Mouse (Mus musculus): ENCODE data around the gene Smtn. TPM values are rescaled to one million over a fixed set of nuclear protein-coding genes. Genes with fewer than 3 reads are reported as not detected.

Smtn gene
- polyA plus RNA-seq, 1 experiment from 2014 or later = 37.4 TPM

DNA sequence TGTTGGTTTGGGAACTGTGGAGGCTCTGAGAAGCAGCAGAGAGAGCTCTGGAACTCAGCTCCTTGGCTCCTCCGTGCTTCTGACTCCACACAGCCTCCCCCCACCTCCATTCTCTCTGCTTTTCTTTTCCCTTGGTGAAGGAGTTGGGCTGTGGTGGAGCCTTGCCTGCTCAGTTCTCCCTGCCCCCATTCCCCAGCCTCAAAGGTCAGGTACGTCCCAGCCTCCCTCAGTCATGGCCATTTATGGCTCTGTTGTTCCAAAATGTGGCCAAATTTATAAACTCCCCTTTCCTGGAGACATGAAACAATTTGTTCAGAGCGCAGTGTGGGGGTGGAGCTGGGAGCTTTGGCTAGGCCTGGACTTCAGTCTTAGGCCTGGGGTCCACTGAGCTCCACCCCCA is 34.8 kb upstream of the Smtn start:
- Histone ChIP-seq H3K4me1 (ENCODE audit: control insufficient read depth, insufficient read depth, low read length) (0 out of 2 replicates have a peak, but pooled peaks cover 3% of the 10 kb centered on the region), H3K27me3 (ENCODE audit: control insufficient read depth, insufficient read depth, low read length) (no peaks in the 10 kb centered on the region), H3K4me3 (ENCODE audit: low read depth, low read length) (no peak overlapping the region), H3K36me3 (ENCODE audit: control insufficient read depth, insufficient read depth, low read length) (no peaks in the 10 kb centered on the region), H3K9me3 (ENCODE audit: control insufficient read depth, low read length) (0 out of 2 replicates have a peak, but pooled peaks cover 2% of the 10 kb centered on the region), H3K9ac (ENCODE audit: low read length) (no peak overlapping the region), H3K27ac (ENCODE audit: low read depth, low read length) (no peak overlapping the region), H3K4me2 (ENCODE audit: low read depth) (no peak overlapping the region)
- ATAC-seq (ENCODE audit: insufficient read depth, low FRiP score, low TSS enrichment) = no peak
- WGBS = 55% methylated on average over 3 of the region's 3 CpGs
- no peak for DNase-seq (ENCODE audit: low spot score)

- ATAC-seq (ENCODE audit: insufficient read depth, low FRiP score, low TSS enrichment) = no peak
- 14% methylated on average over 9 of the region's 9 CpGs for WGBS
- H3K27ac ChIP-seq (ENCODE audit: low read depth, low read length) = no peak overlapping the region
These were observed 32.7 kb upstream of the Smtn start for GRCm38 (mm10) chr11:3573092-3573491.

GRCm38 (mm10) chr11:3572181-3572580 is 31.8 kb upstream of the Smtn start:
- 91% methylated on average over 6 of the region's 6 CpGs for WGBS
- Histone ChIP-seq H3K9ac (ENCODE audit: low read length) (no peak overlapping the region), H3K4me2 (ENCODE audit: low read depth) (no peak overlapping the region), H3K27me3 (ENCODE audit: control insufficient read depth, insufficient read depth, low read length) (no peaks in the 10 kb centered on the region), H3K4me3 (ENCODE audit: low read depth, low read length) (no peak overlapping the region), H3K27ac (ENCODE audit: low read depth, low read length) (no peak overlapping the region), H3K4me1 (ENCODE audit: control insufficient read depth, insufficient read depth, low read length) (0 out of 2 replicates have a peak, but pooled peaks cover 3% of the 10 kb centered on the region), H3K36me3 (ENCODE audit: control insufficient read depth, insufficient read depth, low read length) (no peaks in the 10 kb centered on the region), H3K9me3 (ENCODE audit: control insufficient read depth, low read length) (0 out of 2 replicates have a peak, but pooled peaks cover 2% of the 10 kb centered on the region)
- no peak for ATAC-seq (ENCODE audit: insufficient read depth, low FRiP score, low TSS enrichment)
- no peak for DNase-seq (ENCODE audit: low spot score)

More at GRCm38 (mm10) chr11:3573092-3573491, 32.7 kb upstream of the Smtn start:
- peak; percentile 62 for DNase-seq (ENCODE audit: low spot score)
- Histone ChIP-seq H3K27me3 (ENCODE audit: control insufficient read depth, insufficient read depth, low read length) (no peaks in the 10 kb centered on the region), H3K4me2 (ENCODE audit: low read depth) (no peak overlapping the region), H3K9ac (ENCODE audit: low read length) (peak overlapping the region; percentile 44), H3K36me3 (ENCODE audit: control insufficient read depth, insufficient read depth, low read length) (no peaks in the 10 kb centered on the region), H3K4me3 (ENCODE audit: low read depth, low read length) (no peak overlapping the region), H3K4me1 (ENCODE audit: control insufficient read depth, insufficient read depth, low read length) (0 out of 2 replicates have a peak, but pooled peaks cover 3% of the 10 kb centered on the region), H3K9me3 (ENCODE audit: control insufficient read depth, low read length) (0 out of 2 replicates have a peak, but pooled peaks cover 2% of the 10 kb centered on the region)

DNA sequence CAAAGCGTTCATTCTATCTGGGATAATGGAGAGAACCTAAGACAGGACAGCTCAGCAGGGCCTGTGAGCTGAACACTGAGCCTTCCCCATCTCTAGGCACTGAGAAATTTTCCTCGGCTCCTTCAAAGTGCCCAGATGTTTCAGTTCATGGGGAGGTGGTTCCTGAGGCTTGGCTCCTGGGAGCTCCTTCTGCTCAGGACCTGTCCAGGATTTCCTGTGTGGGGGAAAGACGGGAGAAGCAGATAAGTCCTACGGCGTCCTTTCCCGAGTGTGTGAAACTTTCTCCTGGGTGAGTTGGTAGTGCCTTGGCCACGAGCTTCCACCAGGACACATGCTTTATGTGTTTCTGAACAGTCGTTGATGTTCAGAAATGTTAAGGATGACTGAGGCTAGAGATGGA is 29.9 kb upstream of the Smtn start:
- Histone ChIP-seq H3K4me1 (ENCODE audit: control insufficient read depth, insufficient read depth, low read length) (0 out of 2 replicates have a peak, but pooled peaks cover 3% of the 10 kb centered on the region), H3K9ac (ENCODE audit: low read length) (no peak overlapping the region), H3K9me3 (ENCODE audit: control insufficient read depth, low read length) (0 out of 2 replicates have a peak, but pooled peaks cover 2% of the 10 kb centered on the region), H3K27me3 (ENCODE audit: control insufficient read depth, insufficient read depth, low read length) (no peaks in the 10 kb centered on the region), H3K27ac (ENCODE audit: low read depth, low read length) (no peak overlapping the region), H3K36me3 (ENCODE audit: control insufficient read depth, insufficient read depth, low read length) (no peaks in the 10 kb centered on the region), H3K4me3 (ENCODE audit: low read depth, low read length) (no peak overlapping the region), H3K4me2 (ENCODE audit: low read depth) (no peak overlapping the region)
- DNase-seq (ENCODE audit: low spot score) (no peak), ATAC-seq (ENCODE audit: insufficient read depth, low FRiP score, low TSS enrichment) (no peak)
- 88% methylated on average over 8 of the region's 8 CpGs for WGBS

DNA sequence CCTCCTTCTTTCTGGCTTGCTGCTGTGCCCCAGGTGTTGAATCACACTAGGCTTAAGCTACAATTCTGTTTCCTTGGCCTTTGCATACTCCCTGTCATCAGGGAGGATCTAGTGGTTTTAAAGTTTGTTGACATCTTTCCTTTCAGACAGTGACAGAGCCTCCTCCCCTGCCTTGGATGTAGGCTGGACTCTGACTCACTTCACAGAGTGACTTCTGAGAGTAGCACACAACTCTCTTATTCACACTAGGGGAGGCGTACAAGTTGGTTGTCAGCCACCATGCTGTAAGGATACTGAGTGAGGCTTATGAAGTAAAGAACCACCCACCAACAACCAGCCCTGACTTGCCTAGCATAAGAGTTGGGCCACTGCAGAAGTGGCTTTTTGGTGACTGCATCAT is 27.5 kb upstream of the Smtn start:
- no peak overlapping the region for H3K9ac ChIP-seq (ENCODE audit: low read length)
- H3K4me3 ChIP-seq (ENCODE audit: low read depth, low read length) = no peak overlapping the region
- 0 out of 2 replicates have a peak, but pooled peaks cover 1% of the 10 kb centered on the region for H3K4me1 ChIP-seq (ENCODE audit: control insufficient read depth, insufficient read depth, low read length)
- H3K27ac ChIP-seq (ENCODE audit: low read depth, low read length) = no peak overlapping the region
- WGBS = 87% methylated on average over 1 of the region's 1 CpGs
- H3K27me3 ChIP-seq (ENCODE audit: control insufficient read depth, insufficient read depth, low read length) = no peaks in the 10 kb centered on the region
- ATAC-seq (ENCODE audit: insufficient read depth, low FRiP score, low TSS enrichment) = no peak
- H3K9me3 ChIP-seq (ENCODE audit: control insufficient read depth, low read length) = 0 out of 2 replicates have a peak, but pooled peaks cover 2% of the 10 kb centered on the region
- no peak overlapping the region for H3K4me2 ChIP-seq (ENCODE audit: low read depth)
- DNase-seq (ENCODE audit: low spot score) = no peak
- no peaks in the 10 kb centered on the region for H3K36me3 ChIP-seq (ENCODE audit: control insufficient read depth, insufficient read depth, low read length)

GRCm38 (mm10) chr11:3566018-3566417 is 25.6 kb upstream of the Smtn start:
- 88% methylated on average over 4 of the region's 4 CpGs for WGBS
- H3K9ac ChIP-seq (ENCODE audit: low read length) = no peak overlapping the region
- DNase-seq (ENCODE audit: low spot score) = no peak

DNA sequence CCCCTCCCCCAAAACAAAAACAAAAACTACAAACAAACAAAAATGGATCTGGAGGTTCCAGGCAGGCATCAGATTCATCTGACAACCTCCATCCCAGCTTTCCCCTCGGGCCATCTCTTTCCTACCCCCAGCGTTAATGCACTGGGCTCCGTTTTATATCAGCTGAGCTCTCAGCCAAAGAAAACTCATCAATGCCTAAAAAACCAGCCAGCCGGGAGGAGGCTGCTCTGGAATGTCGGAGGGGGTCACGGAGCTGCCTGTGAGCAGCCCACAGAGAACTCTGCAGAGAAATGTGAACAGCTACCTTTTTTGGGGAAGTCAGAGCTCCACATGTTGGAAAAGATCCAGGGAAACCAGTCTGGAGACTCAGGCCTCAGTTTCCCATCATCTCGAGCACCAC is 24.0 kb upstream of the Smtn start:
- ATAC-seq (ENCODE audit: insufficient read depth, low FRiP score, low TSS enrichment) (no peak), DNase-seq (ENCODE audit: low spot score) (no peak)
- Histone ChIP-seq H3K4me3 (ENCODE audit: low read depth, low read length) (no peak overlapping the region), H3K9ac (ENCODE audit: low read length) (no peak overlapping the region), H3K4me2 (ENCODE audit: low read depth) (no peak overlapping the region), H3K27me3 (ENCODE audit: control insufficient read depth, insufficient read depth, low read length) (no peaks in the 10 kb centered on the region), H3K4me1 (ENCODE audit: control insufficient read depth, insufficient read depth, low read length) (no peaks in the 10 kb centered on the region), H3K9me3 (ENCODE audit: control insufficient read depth, low read length) (no peaks in the 10 kb centered on the region), H3K27ac (ENCODE audit: low read depth, low read length) (no peak overlapping the region), H3K36me3 (ENCODE audit: control insufficient read depth, insufficient read depth, low read length) (no peaks in the 10 kb centered on the region)
- WGBS = 65% methylated on average over 7 of the region's 7 CpGs

More at GRCm38 (mm10) chr11:3566018-3566417, 25.6 kb upstream of the Smtn start:
- Histone ChIP-seq H3K27ac (ENCODE audit: low read depth, low read length) (no peak overlapping the region), H3K4me3 (ENCODE audit: low read depth, low read length) (no peak overlapping the region), H3K27me3 (ENCODE audit: control insufficient read depth, insufficient read depth, low read length) (no peaks in the 10 kb centered on the region), H3K4me1 (ENCODE audit: control insufficient read depth, insufficient read depth, low read length) (no peaks in the 10 kb centered on the region), H3K36me3 (ENCODE audit: control insufficient read depth, insufficient read depth, low read length) (no peaks in the 10 kb centered on the region), H3K4me2 (ENCODE audit: low read depth) (no peak overlapping the region), H3K9me3 (ENCODE audit: control insufficient read depth, low read length) (no peaks in the 10 kb centered on the region)
- ATAC-seq (ENCODE audit: insufficient read depth, low FRiP score, low TSS enrichment) = no peak

DNA sequence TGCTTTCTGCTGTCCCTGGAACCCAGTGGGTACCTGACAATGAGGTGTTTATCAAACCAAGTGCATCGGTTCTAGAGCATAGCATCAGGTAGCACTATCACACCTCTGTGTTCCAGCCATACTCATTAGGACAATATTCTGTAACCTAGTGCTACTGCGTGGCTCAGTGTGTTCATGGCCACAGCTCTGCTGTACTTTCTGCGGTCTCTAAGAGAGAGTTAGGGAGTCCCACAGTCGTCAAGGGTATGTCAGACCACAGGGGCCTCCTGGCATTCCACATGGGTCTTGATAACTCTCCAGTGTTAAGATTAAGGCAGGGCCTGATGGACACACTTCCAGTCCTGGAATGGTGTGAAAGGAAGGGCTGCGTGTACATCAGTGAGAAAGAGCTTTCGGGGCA is 23.4 kb upstream of the Smtn start:
- Histone ChIP-seq H3K4me2 (ENCODE audit: low read depth) (no peak overlapping the region), H3K9me3 (ENCODE audit: control insufficient read depth, low read length) (no peaks in the 10 kb centered on the region), H3K4me3 (ENCODE audit: low read depth, low read length) (no peak overlapping the region), H3K9ac (ENCODE audit: low read length) (no peak overlapping the region), H3K27ac (ENCODE audit: low read depth, low read length) (no peak overlapping the region), H3K36me3 (ENCODE audit: control insufficient read depth, insufficient read depth, low read length) (no peaks in the 10 kb centered on the region), H3K4me1 (ENCODE audit: control insufficient read depth, insufficient read depth, low read length) (no peaks in the 10 kb centered on the region), H3K27me3 (ENCODE audit: control insufficient read depth, insufficient read depth, low read length) (no peaks in the 10 kb centered on the region)
- WGBS = 94% methylated on average over 6 of the region's 6 CpGs
- no peak for DNase-seq (ENCODE audit: low spot score)
- ATAC-seq (ENCODE audit: insufficient read depth, low FRiP score, low TSS enrichment) = no peak

GRCm38 (mm10) chr11:3560202-3560601 is 19.8 kb upstream of the Smtn start:
- no peak overlapping the region for H3K4me3 ChIP-seq (ENCODE audit: low read depth, low read length)
- H3K4me2 ChIP-seq (ENCODE audit: low read depth) = no peak overlapping the region
- no peaks in the 10 kb centered on the region for H3K36me3 ChIP-seq (ENCODE audit: control insufficient read depth, insufficient read depth, low read length)
- ATAC-seq (ENCODE audit: insufficient read depth, low FRiP score, low TSS enrichment) = no peak
- H3K9me3 ChIP-seq (ENCODE audit: control insufficient read depth, low read length) = no peaks in the 10 kb centered on the region
- H3K27ac ChIP-seq (ENCODE audit: low read depth, low read length) = no peak overlapping the region
- WGBS = 80% methylated on average over 5 of the region's 5 CpGs
- H3K4me1 ChIP-seq (ENCODE audit: control insufficient read depth, insufficient read depth, low read length) = no peaks in the 10 kb centered on the region
- no peak for DNase-seq (ENCODE audit: low spot score)
- no peak overlapping the region for H3K9ac ChIP-seq (ENCODE audit: low read length)
- H3K27me3 ChIP-seq (ENCODE audit: control insufficient read depth, insufficient read depth, low read length) = no peaks in the 10 kb centered on the region
